Mouse (Mus musculus) heart, adult 18-20 months (tissue): Measurements from ENCODE around the gene Wnt9b. TPM values are rescaled to one million over a fixed set of nuclear protein-coding genes. Genes with fewer than 3 reads are reported as not detected.

Experiments
- DNase-seq, 2 experiments: peaks; one replicate each; pipeline ENCODE4 v3.0.0; 2021 to 2022; ENCODE audit warnings: mixed read lengths in 1 of 2
- total RNA-seq, 2 experiments: library from RNA; stranded (reverse); gene quantifications; 2 replicates each; pipeline ENCODE4 v1.2.3; 2021

The Wnt9b gene
- total RNA-seq, 2 experiments from 2014 or later: 0.77 to 0.79 TPM

- DNase-seq: no peak
Measured at GRCm38 (mm10) chr11:103732306-103732705, 17.3 kb downstream of the Wnt9b start.

GRCm38 (mm10) chr11:103731594-103731993 is 18.0 kb downstream of the Wnt9b start:
- DNase-seq: no peak

DNA sequence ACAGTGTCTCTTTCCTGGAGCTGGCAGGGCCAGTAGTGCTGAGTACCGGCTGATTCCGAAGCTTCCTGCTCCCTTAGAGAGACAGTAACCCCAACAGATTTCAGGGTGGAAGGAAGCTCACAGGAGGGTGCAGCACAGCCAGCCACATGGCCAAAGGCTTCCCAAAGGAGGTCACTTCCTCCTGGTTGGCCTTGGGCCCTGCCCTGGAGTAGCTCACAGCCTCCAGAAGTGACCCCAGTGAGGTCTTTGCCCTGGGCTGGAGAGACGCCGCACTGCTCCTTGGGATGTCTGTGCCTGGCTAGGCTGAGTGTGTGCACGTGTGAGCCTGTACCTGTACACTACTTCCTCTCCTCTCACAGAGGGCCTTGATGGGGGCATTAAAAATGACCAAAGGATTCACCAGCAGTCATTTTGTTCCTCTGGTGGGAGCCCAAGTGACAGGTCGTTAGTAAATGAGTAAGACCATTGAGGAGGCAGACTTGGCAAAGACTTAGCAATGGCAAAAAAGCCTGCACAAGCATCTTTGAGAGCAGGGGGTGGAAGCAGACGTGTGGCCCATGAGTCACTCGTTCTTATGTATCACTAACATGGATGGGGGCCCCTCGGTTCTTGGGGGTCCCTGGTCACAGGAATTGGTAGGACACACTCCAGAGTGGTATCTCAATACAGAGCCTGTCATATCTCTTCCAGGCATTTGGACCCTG is 20.2 kb downstream of the Wnt9b start:
- peak in 1 of 2 experiments; percentile 18 for DNase-seq

- no peak for DNase-seq
Measured at GRCm38 (mm10) chr11:103724331-103724771, 25.3 kb downstream of the Wnt9b start.

- DNase-seq: no peak
Measured at GRCm38 (mm10) chr11:103722040-103722481, 27.6 kb downstream of the Wnt9b start.

- DNase-seq: peak in 1 of 2 experiments; percentile 15
Measured at GRCm38 (mm10) chr11:103721468-103722039, 28.1 kb downstream of the Wnt9b start.

GRCm38 (mm10) chr11:103719436-103719835 is 30.2 kb downstream of the Wnt9b start:
- DNase-seq: no peak

DNA sequence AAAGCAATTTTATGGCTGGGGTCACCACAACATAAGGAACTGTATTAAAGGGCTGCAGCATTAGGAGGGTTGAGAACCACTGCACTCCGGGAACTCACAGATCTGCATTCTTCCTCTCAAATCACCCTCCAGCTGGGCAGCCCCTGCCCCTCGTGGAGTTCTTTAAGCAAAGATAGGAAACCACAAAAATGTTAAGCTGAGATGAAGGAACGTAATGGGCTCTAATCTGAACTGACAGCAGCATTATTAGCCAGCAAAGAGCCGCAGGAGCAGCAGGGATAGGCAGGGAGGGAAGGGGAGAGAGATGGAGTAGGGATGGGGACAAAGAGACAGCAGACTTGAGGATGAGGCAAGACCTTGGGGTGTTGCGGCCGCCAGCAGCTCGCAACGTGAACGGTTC is 32.6 kb downstream of the Wnt9b start:
- DNase-seq: no peak

GRCm38 (mm10) chr11:103714074-103714473 is 35.5 kb downstream of the Wnt9b start:
- DNase-seq: no peak

GRCm38 (mm10) chr11:103711851-103712587 is 37.6 kb downstream of the Wnt9b start:
- DNase-seq: no peak

DNA sequence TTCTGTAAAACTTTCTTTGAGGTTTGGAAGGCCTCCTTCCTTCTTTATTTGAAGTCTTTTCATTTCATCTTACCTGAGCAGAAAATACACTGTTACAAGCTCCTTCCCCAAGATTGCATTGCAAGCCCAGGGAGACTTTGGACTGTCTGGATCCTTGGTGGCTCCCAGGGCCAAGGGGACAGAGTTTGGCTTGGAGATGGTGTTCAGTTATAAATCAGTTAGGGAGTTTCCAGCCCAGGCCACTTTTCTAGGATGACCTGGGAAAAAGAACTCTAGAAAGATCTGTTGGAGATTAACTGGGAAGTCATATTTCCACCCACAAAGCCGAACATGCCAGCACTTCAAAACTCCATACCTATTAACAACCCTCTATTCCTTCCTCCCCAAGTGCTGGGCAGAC is 39.6 kb downstream of the Wnt9b start:
- DNase-seq: no peak

GRCm38 (mm10) chr11:103707005-103707404 is 42.6 kb downstream of the Wnt9b start:
- DNase-seq: peak; percentile 66 to 89

DNA sequence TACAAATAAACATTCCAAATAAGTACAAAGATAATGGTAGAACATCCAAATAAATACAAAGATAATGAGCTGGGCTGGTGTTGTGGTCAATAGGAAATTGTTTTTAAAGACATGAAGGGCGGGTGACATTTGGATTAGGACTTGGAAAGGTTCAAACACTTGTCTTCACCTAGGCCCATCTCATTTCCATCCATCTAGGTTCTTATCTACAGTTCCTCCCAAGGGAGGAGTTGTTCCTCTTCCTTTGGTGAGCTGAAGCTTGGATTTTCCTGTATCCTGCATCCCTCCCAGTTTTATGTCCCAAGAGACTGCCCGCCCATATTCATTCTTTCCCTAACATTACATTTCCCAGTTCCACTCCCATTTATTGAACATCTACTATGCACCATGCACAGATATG is 51.4 kb downstream of the Wnt9b start:
- DNase-seq: peak; percentile 37 to 58

GRCm38 (mm10) chr11:103697565-103698176 is 52.0 kb downstream of the Wnt9b start, which contains the start of gene Gosr2:
Gene Gosr2, minus strand, starts transcription at chr11:103697898.
- peak; percentile 95 for DNase-seq

DNA sequence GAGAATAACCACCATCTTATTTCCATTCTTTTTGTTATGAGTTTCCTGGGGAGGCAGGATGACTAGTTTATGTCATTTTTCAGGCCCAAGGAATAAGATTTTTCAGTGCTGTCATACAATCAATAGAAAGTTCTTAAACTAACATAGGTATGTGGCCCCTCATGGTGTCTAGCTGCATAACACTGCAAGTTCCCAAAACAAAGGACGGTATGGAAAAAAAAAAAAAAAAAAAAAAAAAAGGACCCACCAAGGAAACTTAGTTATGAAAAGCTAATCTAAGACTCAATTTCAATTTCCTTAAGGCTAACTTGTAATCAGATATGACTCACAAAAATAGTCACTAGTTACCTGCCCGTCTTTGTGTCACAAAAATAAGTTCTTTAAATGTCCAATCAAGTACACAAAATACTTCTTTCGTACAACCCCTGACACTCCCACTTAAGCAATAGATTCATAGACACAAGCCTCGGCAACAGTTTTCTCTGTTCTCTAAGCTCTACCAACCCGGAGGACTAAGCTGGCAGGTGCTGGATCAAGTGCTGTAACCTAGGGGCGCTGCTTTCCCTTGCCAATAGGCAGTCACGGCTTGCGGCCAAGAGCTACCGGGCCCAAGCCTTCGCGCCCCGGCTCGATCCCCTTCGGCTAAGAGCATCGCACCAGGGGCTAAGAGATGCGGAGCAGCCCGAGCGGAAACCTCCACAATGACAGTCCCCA is 52.6 kb downstream of the Wnt9b start:
- no peak for DNase-seq

DNA sequence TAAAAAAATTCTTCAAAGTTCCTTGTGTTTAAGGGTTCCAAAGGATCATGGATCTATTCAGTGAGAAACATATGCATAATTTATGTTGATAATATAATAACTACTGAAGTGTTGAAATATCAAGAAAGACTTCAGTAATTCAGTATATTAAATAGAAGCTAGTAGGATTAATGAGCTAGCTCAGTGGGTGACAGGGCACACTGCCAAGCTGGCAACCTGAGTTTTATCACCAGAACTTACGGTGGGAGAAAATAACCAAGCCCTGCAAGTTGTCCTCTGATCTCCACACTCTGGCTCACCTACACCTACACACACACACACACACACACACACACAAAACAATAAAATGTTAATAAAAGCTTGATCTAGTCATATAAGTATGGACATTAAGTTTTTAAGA is 56.4 kb downstream of the Wnt9b start:
- DNase-seq: no peak

- DNase-seq: no peak
Measured at GRCm38 (mm10) chr11:103691036-103691435, 58.6 kb downstream of the Wnt9b start.

DNA sequence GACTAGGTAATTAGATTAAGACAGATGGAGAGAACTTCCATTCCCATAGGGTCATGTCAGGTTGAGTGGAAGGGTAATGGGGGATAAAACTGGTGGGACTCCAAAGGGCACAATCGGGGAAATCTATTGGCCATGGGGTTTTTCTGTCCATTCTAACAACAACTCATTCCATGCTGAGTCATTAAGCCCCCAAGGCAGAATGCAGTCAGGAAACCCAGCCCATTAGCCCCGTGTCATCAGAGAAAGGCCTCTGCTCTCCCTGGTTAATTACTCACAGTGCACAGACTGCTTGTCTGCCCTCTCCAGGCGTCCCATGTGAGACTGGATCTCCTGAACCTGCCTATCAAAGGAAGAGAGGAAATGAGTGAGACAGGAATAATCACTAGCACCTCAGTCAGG is 60.6 kb downstream of the Wnt9b start:
- DNase-seq: no peak

DNA sequence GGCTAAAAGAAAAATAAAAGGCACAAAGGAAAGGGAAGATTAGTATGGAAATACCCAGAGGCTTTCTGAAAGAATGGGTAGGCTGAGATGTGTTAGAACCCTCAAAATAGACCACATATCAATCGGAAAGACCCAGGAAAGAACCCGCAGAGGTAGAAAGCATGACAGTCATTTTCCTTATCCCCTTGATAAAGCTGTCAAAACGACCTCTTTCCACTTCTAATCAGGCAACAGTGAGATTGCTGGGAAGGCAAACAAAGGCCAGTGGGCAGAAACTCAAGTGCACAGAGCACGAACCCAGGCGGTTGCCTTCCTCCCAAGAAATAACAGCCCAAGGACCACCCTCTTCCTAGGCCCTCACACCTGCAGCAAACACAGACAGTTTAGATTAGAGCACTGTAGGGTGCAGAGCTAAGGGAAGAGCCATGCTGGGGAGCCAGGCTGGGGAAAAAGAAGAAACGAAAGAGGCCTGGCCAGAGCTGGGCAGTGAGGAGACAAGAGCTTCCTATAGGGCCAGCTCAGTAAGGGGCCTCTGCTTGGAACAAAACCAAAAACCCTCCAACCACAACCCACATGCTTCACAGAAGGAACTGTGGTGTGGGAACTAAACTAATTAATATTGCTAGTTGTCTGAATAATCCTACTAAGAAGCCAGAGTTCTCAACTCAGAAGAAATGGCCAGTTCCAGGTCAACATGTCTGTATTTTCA is 61.2 kb downstream of the Wnt9b start:
- no peak for DNase-seq

DNA sequence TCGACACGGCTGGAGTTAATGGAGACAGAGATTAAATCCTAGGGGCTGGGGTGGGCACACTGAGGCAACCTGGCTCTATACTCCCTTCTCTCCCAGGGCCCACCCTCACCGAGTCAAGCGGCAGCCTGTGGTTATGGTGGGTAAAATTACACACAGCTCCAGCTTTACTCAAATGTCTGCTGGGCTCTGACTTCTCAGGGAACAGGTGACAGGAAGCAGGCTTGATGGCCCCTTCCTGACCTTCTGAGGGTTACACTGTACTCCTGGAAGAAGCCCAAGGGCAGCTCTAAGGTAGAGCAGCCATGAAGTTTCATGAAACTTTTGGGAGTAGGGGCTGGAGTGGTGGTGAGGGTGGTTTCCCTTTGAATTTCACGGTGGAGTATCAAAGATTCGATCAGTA is 62.9 kb downstream of the Wnt9b start:
- no peak for DNase-seq

- DNase-seq: no peak
Measured at GRCm38 (mm10) chr11:103685261-103685736, 64.3 kb downstream of the Wnt9b start.
